Mouse (Mus musculus) limb, embryonic 15.5 days (tissue): ENCODE measurements at regions not wholly inside any gene's neighbourhood (a gene's known extent, or its start where the extent isn't known, plus 50 kb on each side); places are given as distances from the start of the nearest gene placed in this dataset.

ENCODE experiments used
- ATAC-seq: fragments of 200-750 bp; cut with Nextera tagmentation; 2 replicates; pipeline ENCODE4 v1.8.0; 2017; ENCODE audit warnings: low read depth, moderate TSS enrichment; ENCODE audit not compliant: insufficient number of reproducible peaks, low FRiP score, low TSS enrichment
- H3K27ac ChIP-seq: fragments of 300-500 bp; sonication (generic); 2 replicates; pipeline ENCODE4 v1.5.1; 2015; ENCODE audit warnings: moderate library complexity, mild to moderate bottlenecking, inconsistent platforms
- H3K27me3 ChIP-seq: fragments of 300-500 bp; sonication (generic); 2 replicates; pipeline ENCODE4 v1.6.1; 2015; ENCODE audit warnings: inconsistent platforms
- H3K36me3 ChIP-seq: fragments of 300-500 bp; sonication (generic); 2 replicates; pipeline ENCODE4 v1.6.1; 2015; ENCODE audit warnings: inconsistent platforms
- H3K4me1 ChIP-seq: fragments of 300-500 bp; sonication (generic); 2 replicates; pipeline ENCODE4 v1.6.1; 2015; ENCODE audit warnings: inconsistent platforms
- H3K4me2 ChIP-seq: fragments of 300-500 bp; sonication (generic); 2 replicates; pipeline ENCODE4 v1.6.1; 2015; ENCODE audit warnings: mild to moderate bottlenecking, inconsistent platforms
- H3K4me3 ChIP-seq: fragments of 300-500 bp; sonication (generic); 2 replicates; pipeline ENCODE4 v1.5.1; 2015; ENCODE audit warnings: mild to moderate bottlenecking, inconsistent platforms
- H3K9ac ChIP-seq: fragments of 300-500 bp; sonication (generic); 2 replicates; pipeline ENCODE4 v1.6.1; 2015; ENCODE audit warnings: inconsistent platforms
- H3K9me3 ChIP-seq: fragments of 300-500 bp; sonication (generic); 2 replicates; pipeline ENCODE4 v1.6.1; 2016; ENCODE audit warnings: inconsistent platforms
- WGBS: fragments of 180-500 bp; shearing (Covaris S2); methylation state at CpG from one replicate; pipeline ENCODE4 v1.1.7; 2015; 5-methylcytosine and 5-hydroxymethylcytosine counted together

- Histone ChIP-seq H3K9me3 (no peaks in the 10 kb centered on the region), H3K27ac (no peak overlapping the region), H3K4me2 (no peak overlapping the region), H3K4me1 (peaks cover 13% of the 10 kb centered on the region; the same call in 1 of the 2 replicates), H3K27me3 (0 out of 2 replicates have a peak, but pooled peaks cover 18% of the 10 kb centered on the region), H3K4me3 (no peak overlapping the region), H3K36me3 (no peaks in the 10 kb centered on the region), H3K9ac (no peak overlapping the region)
- WGBS: 22% methylated on average over 13 of the region's 13 CpGs
- 0 out of 2 replicates have a peak, but pooled peaks have one; percentile 22 for ATAC-seq
These were observed 105.5 kb upstream of the Unc5b start for GRCm38 (mm10) chr10:60936659-60937516.

- H3K9ac ChIP-seq: no peak overlapping the region
- H3K4me1 ChIP-seq: peaks cover 13% of the 10 kb centered on the region; the same call in 1 of the 2 replicates
- no peak overlapping the region for H3K27ac ChIP-seq
- no peaks in the 10 kb centered on the region for H3K36me3 ChIP-seq
- 41% methylated on average over 13 of the region's 13 CpGs for WGBS
- ATAC-seq: no peak
- H3K4me3 ChIP-seq: no peak overlapping the region
- H3K9me3 ChIP-seq: no peaks in the 10 kb centered on the region
- no peak overlapping the region for H3K4me2 ChIP-seq
- H3K27me3 ChIP-seq: 0 out of 2 replicates have a peak, but pooled peaks cover 18% of the 10 kb centered on the region
These were observed 103.2 kb upstream of the Unc5b start for GRCm38 (mm10) chr10:60934297-60935286.

GRCm38 (mm10) chr10:60933891-60934290 is 102.5 kb upstream of the Unc5b start:
- no peak for ATAC-seq
- Histone ChIP-seq H3K4me1 (peaks cover 13% of the 10 kb centered on the region; the same call in 1 of the 2 replicates), H3K4me2 (no peak overlapping the region), H3K9me3 (no peaks in the 10 kb centered on the region), H3K9ac (no peak overlapping the region), H3K36me3 (no peaks in the 10 kb centered on the region), H3K4me3 (no peak overlapping the region), H3K27me3 (0 out of 2 replicates have a peak, but pooled peaks cover 18% of the 10 kb centered on the region), H3K27ac (no peak overlapping the region)
- WGBS: 31% methylated on average over 7 of the region's 7 CpGs

GRCm38 (mm10) chr10:60932855-60933254 is 101.5 kb upstream of the Unc5b start:
- H3K27ac ChIP-seq: no peak overlapping the region
- H3K9ac ChIP-seq: no peak overlapping the region
- H3K27me3 ChIP-seq: 0 out of 2 replicates have a peak, but pooled peaks cover 18% of the 10 kb centered on the region
- WGBS: 31% methylated on average over 3 of the region's 3 CpGs
- H3K4me3 ChIP-seq: no peak overlapping the region
- no peak for ATAC-seq
- H3K9me3 ChIP-seq: no peaks in the 10 kb centered on the region
- H3K36me3 ChIP-seq: no peaks in the 10 kb centered on the region
- H3K4me1 ChIP-seq: peaks cover 13% of the 10 kb centered on the region; the same call in 1 of the 2 replicates
- H3K4me2 ChIP-seq: no peak overlapping the region

- no peak overlapping the region for H3K9ac ChIP-seq
- no peak overlapping the region for H3K4me3 ChIP-seq
- H3K36me3 ChIP-seq: no peaks in the 10 kb centered on the region
- H3K27me3 ChIP-seq: 0 out of 2 replicates have a peak, but pooled peaks cover 18% of the 10 kb centered on the region
- no peak overlapping the region for H3K27ac ChIP-seq
- 41% methylated on average over 22 of the region's 22 CpGs for WGBS
- H3K4me2 ChIP-seq: no peak overlapping the region
- no peaks in the 10 kb centered on the region for H3K9me3 ChIP-seq
- H3K4me1 ChIP-seq: 0 out of 2 replicates have a peak, but pooled peaks cover 7% of the 10 kb centered on the region
- ATAC-seq: no peak
These were observed 100.6 kb upstream of the Unc5b start for GRCm38 (mm10) chr10:60931891-60932378.

GRCm38 (mm10) chr10:60928646-60929045 is 97.3 kb upstream of the Unc5b start:
- Histone ChIP-seq H3K36me3 (no peaks in the 10 kb centered on the region), H3K4me2 (no peak overlapping the region), H3K9me3 (no peaks in the 10 kb centered on the region), H3K4me1 (0 out of 2 replicates have a peak, but pooled peaks cover 7% of the 10 kb centered on the region), H3K27ac (no peak overlapping the region), H3K9ac (no peak overlapping the region), H3K27me3 (no peaks in the 10 kb centered on the region), H3K4me3 (no peak overlapping the region)
- WGBS: 76% methylated on average over 7 of the region's 7 CpGs
- ATAC-seq: no peak

- Histone ChIP-seq H3K36me3 (no peaks in the 10 kb centered on the region), H3K27ac (no peak overlapping the region), H3K4me1 (0 out of 2 replicates have a peak, but pooled peaks cover 7% of the 10 kb centered on the region), H3K9me3 (no peaks in the 10 kb centered on the region), H3K4me2 (no peak overlapping the region), H3K4me3 (no peak overlapping the region), H3K9ac (no peak overlapping the region), H3K27me3 (no peaks in the 10 kb centered on the region)
- no peak for ATAC-seq
- WGBS: 71% methylated on average over 8 of the region's 8 CpGs
These were observed 96.8 kb upstream of the Unc5b start for GRCm38 (mm10) chr10:60928164-60928563.

- 81% methylated on average over 12 of the region's 12 CpGs for WGBS
- H3K9ac ChIP-seq: no peak overlapping the region
- H3K27me3 ChIP-seq: no peaks in the 10 kb centered on the region
- no peaks in the 10 kb centered on the region for H3K9me3 ChIP-seq
- ATAC-seq: no peak
- H3K27ac ChIP-seq: no peak overlapping the region
- no peak overlapping the region for H3K4me3 ChIP-seq
- H3K4me1 ChIP-seq: no peaks in the 10 kb centered on the region
- H3K36me3 ChIP-seq: no peaks in the 10 kb centered on the region
- H3K4me2 ChIP-seq: no peak overlapping the region
These were observed 95.3 kb upstream of the Unc5b start for GRCm38 (mm10) chr10:60926632-60927031.

- no peaks in the 10 kb centered on the region for H3K27me3 ChIP-seq
- H3K4me2 ChIP-seq: no peak overlapping the region
- no peaks in the 10 kb centered on the region for H3K4me1 ChIP-seq
- H3K4me3 ChIP-seq: no peak overlapping the region
- no peaks in the 10 kb centered on the region for H3K36me3 ChIP-seq
- H3K9ac ChIP-seq: no peak overlapping the region
- H3K27ac ChIP-seq: no peak overlapping the region
- H3K9me3 ChIP-seq: no peaks in the 10 kb centered on the region
- 59% methylated on average over 2 of the region's 2 CpGs for WGBS
- no peak for ATAC-seq
These were observed 94.3 kb upstream of the Unc5b start for GRCm38 (mm10) chr10:60925644-60926043.

- WGBS: 48% methylated on average over 2 of the region's 2 CpGs
- no peaks in the 10 kb centered on the region for H3K9me3 ChIP-seq
- no peaks in the 10 kb centered on the region for H3K4me1 ChIP-seq
- H3K4me3 ChIP-seq: no peak overlapping the region
- H3K36me3 ChIP-seq: no peaks in the 10 kb centered on the region
- no peak for ATAC-seq
- H3K27me3 ChIP-seq: no peaks in the 10 kb centered on the region
- no peak overlapping the region for H3K27ac ChIP-seq
- H3K9ac ChIP-seq: no peak overlapping the region
- H3K4me2 ChIP-seq: no peak overlapping the region
These were observed 93.8 kb upstream of the Unc5b start for GRCm38 (mm10) chr10:60925198-60925597.

GRCm38 (mm10) chr10:60923806-60924205 is 92.4 kb upstream of the Unc5b start:
- Histone ChIP-seq H3K4me2 (no peak overlapping the region), H3K27ac (no peak overlapping the region), H3K4me1 (no peaks in the 10 kb centered on the region), H3K9me3 (no peaks in the 10 kb centered on the region), H3K9ac (no peak overlapping the region), H3K36me3 (no peaks in the 10 kb centered on the region), H3K4me3 (no peak overlapping the region), H3K27me3 (no peaks in the 10 kb centered on the region)
- WGBS: 74% methylated on average over 11 of the region's 11 CpGs
- no peak for ATAC-seq
